Mouse (Mus musculus) liver, embryonic 16.5 days (tissue): ENCODE results near the gene Fcgr3. TPM values are rescaled to one million over a fixed set of nuclear protein-coding genes. Genes with fewer than 3 reads are reported as not detected.

ENCODE experiments used
- ATAC-seq: fragments of 200-750 bp; cut with Nextera tagmentation; 2 replicates; pipeline ENCODE4 v1.8.0; 2017; ENCODE audit warnings: low read depth, mild to moderate bottlenecking, moderate number of reproducible peaks, moderate library complexity
- H3K27ac ChIP-seq: fragments of 300-500 bp; sonication (generic); 2 replicates; pipeline ENCODE4 v1.5.1; 2014; ENCODE audit warnings: mild to moderate bottlenecking, low read length
- H3K27me3 ChIP-seq: fragments of 300-500 bp; sonication (generic); 2 replicates; pipeline ENCODE4 v1.6.1; 2014; ENCODE audit warnings: low read depth, low read length, mixed read lengths; ENCODE audit not compliant: control insufficient read depth, insufficient read depth
- H3K36me3 ChIP-seq: fragments of 300-500 bp; sonication (generic); 2 replicates; pipeline ENCODE4 v1.6.1; 2014; ENCODE audit warnings: mild to moderate bottlenecking; ENCODE audit not compliant: control insufficient read depth, insufficient read depth
- H3K4me1 ChIP-seq: fragments of 300-500 bp; sonication (generic); 2 replicates; pipeline ENCODE4 v1.6.1; 2014; ENCODE audit warnings: low read depth, low read length, mixed read lengths; ENCODE audit not compliant: control insufficient read depth
- H3K4me2 ChIP-seq: fragments of 300-500 bp; sonication (generic); 2 replicates; pipeline ENCODE4 v1.6.1; 2014; ENCODE audit warnings: low read depth, low read length, mixed read lengths
- H3K4me3 ChIP-seq: fragments of 300-500 bp; sonication (generic); 2 replicates; pipeline ENCODE4 v1.5.1; 2014; ENCODE audit warnings: low read depth, mild to moderate bottlenecking, low read length
- H3K9ac ChIP-seq: fragments of 300-500 bp; sonication (generic); 2 replicates; pipeline ENCODE4 v1.6.1; 2014; ENCODE audit warnings: low read depth, low read length
- H3K9me3 ChIP-seq: fragments of 300-500 bp; sonication (generic); replicated peaks from 2 replicates; pipeline ENCODE4 v1.6.1; 2016; ENCODE audit warnings: low read length; ENCODE audit not compliant: control insufficient read depth
- WGBS: fragments of 180-500 bp; shearing (Covaris S2); extraction: QIAGEN DNeasy Blood & Tissue Kit; methylation state at CpG from one replicate; pipeline ENCODE4 v1.1.7; 2014; ENCODE audit not compliant: insufficient replicate concordance; 5-methylcytosine and 5-hydroxymethylcytosine counted together
- polyA plus RNA-seq: library from polyadenylated mRNA; unstranded; fragments of >200 nt; fragmentation: Nextera tagmentation; extraction: Ambion mirVana; gene quantifications from 2 replicates; pipeline ENCODE4 v1.2.1, GENCODE M21; 2015

Fcgr3 gene
- polyA plus RNA-seq, 1 experiment from 2014 or later: 30.3 TPM

GRCm38 (mm10) chr1:171103179-171103840 lies 38.6 kb upstream of the Fcgr3 start:
- Histone ChIP-seq H3K27ac (no peak overlapping the region), H3K9me3 (no peaks in the 10 kb centered on the region), H3K9ac (peak overlapping the region; percentile 32; the same call in 1 of the 2 replicates), H3K4me1 (peaks cover 17% of the 10 kb centered on the region), H3K4me3 (peak overlapping the region; percentile 75), H3K4me2 (peak overlapping the region; percentile 88), H3K27me3 (no peaks in the 10 kb centered on the region), H3K36me3 (no peaks in the 10 kb centered on the region)
- 7% methylated on average over 10 of the region's 10 CpGs for WGBS
- ATAC-seq: no peak

DNA sequence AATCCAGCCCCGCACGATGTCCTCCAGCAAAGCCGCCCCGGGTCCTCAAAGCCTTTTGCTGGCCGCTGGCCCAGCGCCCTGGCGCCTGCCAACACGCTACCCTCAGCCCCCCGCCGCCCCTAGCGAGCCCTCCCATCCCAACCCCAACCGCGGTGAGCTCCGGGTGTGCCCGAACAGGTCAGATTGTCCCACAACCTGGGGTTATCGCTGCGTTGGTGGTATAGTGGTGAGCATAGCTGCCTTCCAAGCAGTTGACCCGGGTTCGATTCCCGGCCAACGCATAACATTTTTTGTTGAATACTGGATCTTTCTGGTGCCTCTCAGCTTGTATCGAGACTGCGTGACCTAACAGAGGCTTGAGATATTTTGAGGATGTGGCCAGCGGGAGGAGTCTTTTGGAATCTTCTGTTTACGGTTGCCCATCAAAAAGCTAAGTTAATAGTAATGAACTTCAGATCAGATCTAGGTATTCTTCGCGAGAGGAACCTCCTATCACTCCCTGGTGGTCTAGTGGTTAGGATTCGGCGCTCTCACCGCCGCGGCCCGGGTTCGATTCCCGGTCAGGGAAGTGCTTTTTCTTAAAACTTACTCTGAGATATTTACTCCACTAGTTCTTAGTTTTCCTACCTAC lies 37.9 kb upstream of the Fcgr3 start:
- Histone ChIP-seq H3K4me3 (peak overlapping the region; percentile 75), H3K4me2 (peak overlapping the region; percentile 88), H3K27me3 (no peaks in the 10 kb centered on the region), H3K27ac (peak overlapping the region; percentile 79), H3K9ac (peak overlapping the region; percentile 68), H3K4me1 (peaks cover 20% of the 10 kb centered on the region), H3K9me3 (no peaks in the 10 kb centered on the region), H3K36me3 (no peaks in the 10 kb centered on the region)
- ATAC-seq: peak; percentile 83
- under 1% methylated on average over 35 of the region's 35 CpGs for WGBS

GRCm38 (mm10) chr1:171101733-171102546 lies 37.2 kb upstream of the Fcgr3 start:
- H3K4me3 ChIP-seq: peak overlapping the region; percentile 75
- peak overlapping the region; percentile 88 for H3K4me2 ChIP-seq
- H3K9ac ChIP-seq: peak overlapping the region; percentile 68
- under 1% methylated on average over 40 of the region's 40 CpGs for WGBS
- H3K36me3 ChIP-seq: no peaks in the 10 kb centered on the region
- ATAC-seq: peak; percentile 76
- H3K27ac ChIP-seq: peak overlapping the region; percentile 79
- peaks cover 27% of the 10 kb centered on the region for H3K4me1 ChIP-seq
- H3K27me3 ChIP-seq: no peaks in the 10 kb centered on the region
- no peaks in the 10 kb centered on the region for H3K9me3 ChIP-seq

GRCm38 (mm10) chr1:171101033-171101432 lies 36.3 kb upstream of the Fcgr3 start:
- peaks cover 34% of the 10 kb centered on the region for H3K4me1 ChIP-seq

DNA sequence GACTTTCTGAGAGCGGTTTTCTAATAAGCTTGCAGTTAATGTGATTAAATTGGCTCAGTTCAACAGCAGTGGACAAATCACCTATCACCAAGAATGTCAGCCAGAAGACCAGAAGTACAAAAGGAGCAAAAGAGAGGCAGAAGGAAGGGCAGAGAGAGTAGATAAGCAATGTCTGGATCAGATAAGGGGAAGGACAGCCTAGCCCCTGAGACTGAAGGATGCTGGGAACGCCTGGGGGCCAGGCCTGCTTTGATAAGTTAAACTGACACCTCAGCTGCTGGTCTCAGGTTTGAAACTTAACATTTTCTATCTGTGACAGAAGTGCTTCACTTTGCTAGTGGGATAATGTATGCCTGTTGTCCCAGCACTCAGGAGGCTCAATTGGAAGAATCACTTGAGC lies 32.9 kb upstream of the Fcgr3 start:
- ATAC-seq: 0 out of 2 replicates have a peak, but pooled peaks have one; percentile 12
- Histone ChIP-seq H3K4me2 (peak overlapping the region; percentile 17; the same call in 1 of the 2 replicates), H3K36me3 (no peaks in the 10 kb centered on the region), H3K4me3 (no peak overlapping the region), H3K9me3 (no peaks in the 10 kb centered on the region), H3K27ac (no peak overlapping the region), H3K27me3 (no peaks in the 10 kb centered on the region), H3K4me1 (peaks cover 28% of the 10 kb centered on the region), H3K9ac (no peak overlapping the region)
- WGBS: 11% methylated on average over 2 of the region's 2 CpGs

More at GRCm38 (mm10) chr1:171101033-171101432, 36.3 kb upstream of the Fcgr3 start:
- no peak overlapping the region for H3K4me2 ChIP-seq
- H3K9me3 ChIP-seq: no peaks in the 10 kb centered on the region
- no peak for ATAC-seq
- H3K27ac ChIP-seq: no peak overlapping the region
- no peak overlapping the region for H3K4me3 ChIP-seq
- no peak overlapping the region for H3K9ac ChIP-seq
- H3K27me3 ChIP-seq: no peaks in the 10 kb centered on the region
- H3K36me3 ChIP-seq: no peaks in the 10 kb centered on the region
- 32% methylated on average over 2 of the region's 2 CpGs for WGBS

DNA sequence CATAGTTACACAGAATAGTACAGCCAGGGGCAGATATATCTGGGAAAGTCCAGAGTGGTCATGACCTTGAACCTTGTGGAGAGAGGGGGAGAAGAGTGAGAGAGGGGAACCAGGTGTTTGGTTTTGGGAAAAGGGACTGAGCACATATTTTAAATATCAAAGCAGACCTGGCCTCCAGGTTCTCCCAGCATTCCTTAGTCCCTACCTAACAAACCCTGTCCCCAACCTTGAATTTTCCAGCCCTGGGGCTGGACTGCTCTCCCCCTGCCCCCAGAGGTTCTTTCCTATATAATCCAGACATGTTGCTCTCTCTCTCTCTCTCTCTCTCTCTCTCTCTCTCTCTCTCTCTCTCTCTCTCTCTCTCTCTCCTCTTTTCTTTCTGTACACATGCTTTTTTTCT lies 32.4 kb upstream of the Fcgr3 start:
- no peak overlapping the region for H3K27ac ChIP-seq
- no peaks in the 10 kb centered on the region for H3K36me3 ChIP-seq
- ATAC-seq: no peak
- 0 out of 2 replicates have a peak overlapping the region, but pooled peaks have one; percentile 17 for H3K4me2 ChIP-seq
- peaks cover 26% of the 10 kb centered on the region for H3K4me1 ChIP-seq
- H3K9ac ChIP-seq: no peak overlapping the region
- no peaks in the 10 kb centered on the region for H3K9me3 ChIP-seq
- H3K4me3 ChIP-seq: no peak overlapping the region
- no peaks in the 10 kb centered on the region for H3K27me3 ChIP-seq

DNA sequence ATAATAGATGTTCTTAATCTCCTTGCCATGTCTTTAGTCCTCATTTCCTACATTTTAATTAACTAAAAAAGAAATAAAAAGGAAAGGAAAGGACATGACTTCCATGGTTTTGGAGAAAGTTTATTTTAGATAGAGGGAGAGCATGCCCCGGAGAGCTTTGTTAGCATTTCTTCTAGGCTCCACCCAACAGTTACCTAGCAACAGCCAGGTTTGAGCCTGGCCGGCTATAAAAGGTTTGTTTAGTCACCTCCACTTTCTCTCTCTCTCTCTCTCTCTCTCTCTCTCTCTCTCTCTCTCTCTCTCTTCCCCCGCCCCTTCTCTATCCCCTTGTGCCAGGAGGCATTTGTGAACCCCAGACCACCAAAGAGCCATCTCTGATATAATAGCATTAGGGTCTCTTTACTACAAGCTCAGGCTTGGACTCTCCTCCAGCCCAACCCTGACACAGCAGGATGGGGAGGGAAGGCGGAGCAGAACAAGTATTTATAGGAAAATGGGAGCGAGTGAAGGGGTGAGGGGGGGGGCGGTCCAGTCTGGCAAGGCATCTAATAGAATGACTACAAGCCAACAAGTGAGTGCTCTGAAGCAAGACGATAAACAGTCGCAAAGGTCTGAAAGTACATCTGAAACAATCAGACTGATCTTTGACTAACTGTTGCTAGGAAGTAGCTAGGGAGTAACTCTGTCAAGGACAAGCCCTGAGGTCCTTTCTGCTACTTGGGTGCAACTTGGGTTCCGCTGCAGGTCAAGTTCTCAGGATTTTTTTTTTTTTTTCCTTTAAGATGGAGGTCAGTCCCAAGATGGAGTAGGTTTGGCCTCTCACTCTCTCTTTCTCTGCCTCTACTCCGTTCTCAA lies 31.6 kb upstream of the Fcgr3 start:
- 36% methylated on average over 10 of the region's 10 CpGs for WGBS
- Histone ChIP-seq H3K4me2 (peak overlapping the region; percentile 2; the same call in 1 of the 2 replicates), H3K27me3 (no peaks in the 10 kb centered on the region), H3K36me3 (no peaks in the 10 kb centered on the region), H3K9ac (no peak overlapping the region), H3K4me1 (peaks cover 21% of the 10 kb centered on the region), H3K27ac (no peak overlapping the region), H3K4me3 (no peak overlapping the region), H3K9me3 (no peaks in the 10 kb centered on the region)
- peak; percentile 49; the same call in 1 of the 2 replicates for ATAC-seq

- H3K9ac ChIP-seq: no peak overlapping the region
- H3K27me3 ChIP-seq: no peaks in the 10 kb centered on the region
- no peak for ATAC-seq
- no peak overlapping the region for H3K27ac ChIP-seq
- no peaks in the 10 kb centered on the region for H3K9me3 ChIP-seq
- peaks cover 17% of the 10 kb centered on the region for H3K4me1 ChIP-seq
- H3K36me3 ChIP-seq: no peaks in the 10 kb centered on the region
- WGBS: 30% methylated on average over 4 of the region's 4 CpGs
- no peak overlapping the region for H3K4me2 ChIP-seq
- no peak overlapping the region for H3K4me3 ChIP-seq
Observed at GRCm38 (mm10) chr1:171094424-171094823, 29.7 kb upstream of the Fcgr3 start.
